16 mouse cellular contexts compared by ENCODE assay signal in genomic region chr9:42942148-42942547, GRCm38 (mm10). TPM values are rescaled to one million over a fixed set of nuclear protein-coding genes. Genes with fewer than 3 reads are reported as not detected.
DNase-seq lines count a peak whose midpoint lies in the region; ATAC-seq and TF ChIP-seq lines count a peak whose summit lies in the region.
"Had no signal": no experiment of that assay in that cellular context is flagged by ENCODE, and none has a peak within 500 bp of the region (broad histone marks: within the 10 kb centered on the region; RNA-seq: fewer than 3 reads in every experiment).

No protein-coding gene starts in this region.

- ATAC-seq in forebrain, postnatal 0 days = no peak
- ATAC-seq in forebrain, embryonic 11.5 days (replicated peaks; ENCODE audit: low FRiP score) = no peak
- no peak for ATAC-seq in lung, embryonic 15.5 days (ENCODE audit: borderline replicate concordance, extremely low read depth, low FRiP score, low TSS enrichment)
- ATAC-seq in midbrain, embryonic 15.5 days (replicated peaks) = no peak
- ATAC-seq: inflammation-experienced regulatory T-cells, adult 6 months had no signal

- no peak overlapping the region for H3K4me3 ChIP-seq in forebrain, postnatal 0 days (ENCODE audit: low read depth, low read length)
- no peak overlapping the region for H3K4me3 ChIP-seq in forebrain, embryonic 11.5 days (ENCODE audit: low read depth, low read length)
- H3K4me3 ChIP-seq in lung, embryonic 15.5 days = no peak overlapping the region
- no peak overlapping the region for H3K4me3 ChIP-seq in midbrain, embryonic 15.5 days
- H3K4me3 ChIP-seq: embryonic facial prominence, embryonic 15.5 days had no signal

- no peak for TF ChIP-seq CTCF in forebrain, postnatal 0 days (IDR thresholded peaks at IDR 0.05; ENCODE audit: low read depth)

- no peaks in the 10 kb centered on the region for H3K4me1 ChIP-seq in forebrain, postnatal 0 days (ENCODE audit: insufficient read depth)
- peaks cover 7% of the 10 kb centered on the region; the same call in 1 of the 2 replicates for H3K4me1 ChIP-seq in forebrain, embryonic 11.5 days (replicated peaks; ENCODE audit: control insufficient read depth, insufficient read depth, low read length)
- H3K4me1 ChIP-seq in lung, embryonic 15.5 days = peaks cover 33% of the 10 kb centered on the region
- H3K4me1 ChIP-seq in midbrain, embryonic 15.5 days = peaks cover 20% of the 10 kb centered on the region

- WGBS in forebrain, postnatal 0 days = 60% methylated on average over 4 of the region's 4 CpGs
- 43% methylated on average over 4 of the region's 4 CpGs for WGBS in forebrain, embryonic 11.5 days
- 55% methylated on average over 4 of the region's 4 CpGs for WGBS in lung, embryonic 15.5 days
- 56% methylated on average over 4 of the region's 4 CpGs for WGBS in midbrain, embryonic 15.5 days

- H3K9me3 ChIP-seq in forebrain, postnatal 0 days (ENCODE audit: low read length) = no peaks in the 10 kb centered on the region
- H3K9me3 ChIP-seq in forebrain, embryonic 11.5 days (ENCODE audit: control insufficient read depth, low read length) = no peaks in the 10 kb centered on the region
- H3K9me3 ChIP-seq in lung, embryonic 15.5 days = no peaks in the 10 kb centered on the region
- no peaks in the 10 kb centered on the region for H3K9me3 ChIP-seq in midbrain, embryonic 15.5 days
- H3K9me3 ChIP-seq: embryonic facial prominence, embryonic 15.5 days; forebrain, embryonic 10.5 days had no signal

- no peaks in the 10 kb centered on the region; the same call in 1 of the 2 replicates for H3K27me3 ChIP-seq in forebrain, postnatal 0 days (ENCODE audit: insufficient read depth, low read length)
- peaks cover 9% of the 10 kb centered on the region for H3K27me3 ChIP-seq in forebrain, embryonic 11.5 days (ENCODE audit: control insufficient read depth, insufficient read depth, low read length)
- H3K27me3 ChIP-seq in lung, embryonic 15.5 days = peaks cover 7% of the 10 kb centered on the region; the same call in 1 of the 2 replicates
- H3K27me3 ChIP-seq in midbrain, embryonic 15.5 days (replicated peaks) = 0 out of 2 replicates have a peak, but pooled peaks cover 8% of the 10 kb centered on the region

- H3K36me3 ChIP-seq in forebrain, postnatal 0 days (ENCODE audit: insufficient read depth) = no peaks in the 10 kb centered on the region
- no peaks in the 10 kb centered on the region for H3K36me3 ChIP-seq in forebrain, embryonic 11.5 days (ENCODE audit: control insufficient read depth, insufficient read depth, low read length)
- no peaks in the 10 kb centered on the region for H3K36me3 ChIP-seq in lung, embryonic 15.5 days
- no peaks in the 10 kb centered on the region for H3K36me3 ChIP-seq in midbrain, embryonic 15.5 days (replicated peaks)
- H3K36me3 ChIP-seq: embryonic facial prominence, embryonic 15.5 days; forebrain, embryonic 10.5 days had no signal

- no peak overlapping the region for H3K27ac ChIP-seq in forebrain, postnatal 0 days (ENCODE audit: low read depth, low read length)
- no peak overlapping the region for H3K27ac ChIP-seq in forebrain, embryonic 11.5 days (ENCODE audit: low read depth, low read length)
- H3K27ac ChIP-seq in lung, embryonic 15.5 days = peak overlapping the region; percentile 63
- H3K27ac ChIP-seq in midbrain, embryonic 15.5 days = no peak overlapping the region
- H3K27ac ChIP-seq: embryonic facial prominence, embryonic 15.5 days had no signal

- DNase-seq in forebrain, postnatal 0 days = no peak
- no peak for DNase-seq in forebrain, embryonic 11.5 days (ENCODE audit: low spot score)
- no peak for DNase-seq in lung, postnatal 4 days
- peak; percentile 67 for DNase-seq in R1 (ENCODE audit: low read depth, low spot score)
- no peak for DNase-seq in T-cell, adult 2 months (ENCODE audit: low spot score)
- DNase-seq in layer of hippocampus, postnatal 14 days (ENCODE audit: low spot score in 2 of 2) = no peak
- DNase-seq: kidney, postnatal 10 days; layer of hippocampus, adult 9-11 months; lung, adult 2 months; thymus, adult 2 months had no signal

- H3K9ac ChIP-seq in forebrain, postnatal 0 days = no peak overlapping the region
- H3K9ac ChIP-seq in forebrain, embryonic 11.5 days (ENCODE audit: low read length) = no peak overlapping the region
- no peak overlapping the region for H3K9ac ChIP-seq in lung, embryonic 15.5 days
- no peak overlapping the region for H3K9ac ChIP-seq in midbrain, embryonic 15.5 days
- H3K9ac ChIP-seq: embryonic facial prominence, embryonic 15.5 days had no signal

- H3K4me2 ChIP-seq in forebrain, postnatal 0 days (ENCODE audit: low read depth) = peak overlapping the region; percentile 99
- H3K4me2 ChIP-seq in forebrain, embryonic 11.5 days (ENCODE audit: low read depth, low read length, severe bottlenecking) = no peak overlapping the region
- peak overlapping the region; percentile 100 for H3K4me2 ChIP-seq in lung, embryonic 15.5 days
- peak overlapping the region; percentile 96 for H3K4me2 ChIP-seq in midbrain, embryonic 15.5 days

RNA-seq across cellular contexts. Expression of gene Grik4, which starts 2.1 kb away (rescaled TPM):
- total RNA-seq in forebrain, postnatal 0 days (2014; rRNA removed) = 6.8 and 11.9 TPM in 2 replicates
- 4.4 and 7.7 TPM in 2 replicates for polyA plus RNA-seq in forebrain, postnatal 0 days (2015; fragmentation: Nextera tagmentation; extraction: Ambion mirVana)
- 0.97 and 1.1 TPM in 2 replicates for polyA plus RNA-seq in forebrain, embryonic 11.5 days (2014; fragmentation: Nextera tagmentation; extraction: Ambion mirVana)
- polyA plus RNA-seq in lung, embryonic 15.5 days (2015; fragmentation: Nextera tagmentation; extraction: Ambion mirVana) = 3.1 and 3.2 TPM in 2 replicates
- 9.6 and 11.2 TPM in 2 replicates for polyA plus RNA-seq in midbrain, embryonic 15.5 days (2015; fragmentation: Nextera tagmentation; extraction: Ambion mirVana)
- 10 to 100 TPM; 67.1 to 71.4 TPM for total RNA-seq in layer of hippocampus, postnatal 14 days (2021)
- total RNA-seq: megakaryocyte, adult 5-6 weeks had no signal
